Mouse (Mus musculus): ENCODE results near the gene Slc39a7.
A peak's percentile ranks its signal among the peaks of the same experiment; 100 is the strongest.

Slc39a7 gene

GRCm38 (mm10) chr17:34031465-34032173, at the start of gene Slc39a7, which contains the start of gene Rxrb:
Gene Slc39a7 (minus strand): TSS chr17:34031682.
Gene Rxrb (plus strand): TSS chr17:34031812.
- peak; percentile 97 for DNase-seq (ENCODE audit: low spot score)

- peak; percentile 55 for DNase-seq (ENCODE audit: low spot score)
Measured at GRCm38 (mm10) chr17:34079621-34080020, 48.1 kb upstream of the Slc39a7 start.

GRCm38 (mm10) chr17:34079002-34079401, 47.5 kb upstream of the Slc39a7 start:
- no peak for DNase-seq (ENCODE audit: low spot score)

- no peak for DNase-seq (ENCODE audit: low spot score)
Measured at GRCm38 (mm10) chr17:34078148-34078547, 46.7 kb upstream of the Slc39a7 start.

- peak; percentile 95 for DNase-seq (ENCODE audit: low spot score)
Measured at GRCm38 (mm10) chr17:34077549-34077948, 46.1 kb upstream of the Slc39a7 start.

- DNase-seq (ENCODE audit: low spot score) = peak; percentile 81
Measured at GRCm38 (mm10) chr17:34075271-34075670, 43.8 kb upstream of the Slc39a7 start.

- no peak for DNase-seq (ENCODE audit: low spot score)
Measured at GRCm38 (mm10) chr17:34072091-34072490, 40.6 kb upstream of the Slc39a7 start.

- DNase-seq (ENCODE audit: low spot score) = no peak
Measured at GRCm38 (mm10) chr17:34068864-34069263, 37.4 kb upstream of the Slc39a7 start.

- DNase-seq (ENCODE audit: low spot score) = no peak
Measured at GRCm38 (mm10) chr17:34057224-34057623, 25.7 kb upstream of the Slc39a7 start.

- no peak for DNase-seq (ENCODE audit: low spot score)
Measured at GRCm38 (mm10) chr17:34047404-34048050, 16.0 kb upstream of the Slc39a7 start.

- DNase-seq (ENCODE audit: low spot score) = no peak
Measured at GRCm38 (mm10) chr17:34045941-34046340, 14.5 kb upstream of the Slc39a7 start.

- DNase-seq (ENCODE audit: low spot score) = no peak
Measured at GRCm38 (mm10) chr17:34039562-34040450, 8.3 kb upstream of the Slc39a7 start.

GRCm38 (mm10) chr17:34038878-34039561, 7.5 kb upstream of the Slc39a7 start, which contains the start of gene Col11a2:
Gene Col11a2 (plus strand): TSS chr17:34039437.
- DNase-seq (ENCODE audit: low spot score) = peak; percentile 42

GRCm38 (mm10) chr17:34038440-34038839, 7.0 kb upstream of the Slc39a7 start:
- DNase-seq (ENCODE audit: low spot score) = no peak

- no peak for DNase-seq (ENCODE audit: low spot score)
Measured at GRCm38 (mm10) chr17:34037241-34037640, 5.8 kb upstream of the Slc39a7 start.

- DNase-seq (ENCODE audit: low spot score) = no peak
Measured at GRCm38 (mm10) chr17:34036647-34037046, 5.2 kb upstream of the Slc39a7 start.

- no peak for DNase-seq (ENCODE audit: low spot score)
Measured at GRCm38 (mm10) chr17:34035517-34035916, 4.0 kb upstream of the Slc39a7 start.

GRCm38 (mm10) chr17:34034064-34034463, 2.6 kb upstream of the Slc39a7 start:
- DNase-seq (ENCODE audit: low spot score) = peak; percentile 81

GRCm38 (mm10) chr17:34033441-34033840, 2.0 kb upstream of the Slc39a7 start:
- no peak for DNase-seq (ENCODE audit: low spot score)

GRCm38 (mm10) chr17:34032806-34033205, 1.3 kb upstream of the Slc39a7 start:
- no peak for DNase-seq (ENCODE audit: low spot score)

- no peak for DNase-seq (ENCODE audit: low spot score)
Measured at GRCm38 (mm10) chr17:34032174-34032632, 721 bp upstream of the Slc39a7 start.

- no peak for DNase-seq (ENCODE audit: low spot score)
Measured at GRCm38 (mm10) chr17:34030861-34031326, 588 bp downstream of the Slc39a7 start.

Measured in retina, embryonic 14.5 days (tissue).